8 mouse cellular contexts compared by ENCODE assay signal in the genomic region with DNA sequence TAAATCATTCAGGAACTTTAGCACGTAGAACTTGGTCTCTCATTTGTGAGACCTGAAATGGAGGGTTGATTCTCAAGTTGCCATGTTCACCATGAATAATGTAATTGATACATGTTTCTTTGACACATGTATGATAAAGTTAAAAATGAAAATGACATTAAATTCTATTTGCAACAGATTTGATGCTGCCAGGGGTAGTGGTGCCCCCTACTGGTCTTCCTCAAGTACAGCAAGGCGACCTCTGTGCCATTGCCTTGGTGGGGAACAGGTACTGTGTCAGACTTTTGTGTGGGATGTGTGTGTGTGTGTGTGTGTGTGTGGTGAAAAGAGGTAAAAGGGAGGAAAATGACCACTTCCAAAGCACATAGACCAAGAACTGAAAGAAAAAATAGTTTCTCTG. TPM values are rescaled to one million over a fixed set of nuclear protein-coding genes. Genes with fewer than 3 reads are reported as not detected.
DNase-seq lines count a peak whose midpoint lies in the region; ATAC-seq and TF ChIP-seq lines count a peak whose summit lies in the region.

No protein-coding gene starts in this region.

- no peak overlapping the region for H3K4me3 ChIP-seq in intestine, postnatal 0 days (ENCODE audit: low read depth, low read length)
- H3K4me3 ChIP-seq in intestine, embryonic 16.5 days (ENCODE audit: low read length) = no peak overlapping the region
- H3K4me3 ChIP-seq in CH12.LX (replicated peaks in 1 of 3; ENCODE audit: low read depth in 2 of 3, low read length in 2 of 3, poor library complexity in 1 of 3) = no peak overlapping the region
- H3K4me3 ChIP-seq in cortical plate, adult 2 months (ENCODE audit: insufficient read depth, low read length) = no peak overlapping the region
- no peak overlapping the region for H3K4me3 ChIP-seq in lung, embryonic 14.5 days (ENCODE audit: low read depth, low read length)
- no peak overlapping the region for H3K4me3 ChIP-seq in thymus, adult 2 months (ENCODE audit: control insufficient read depth, insufficient read depth, low read length)
- H3K4me3 ChIP-seq in forebrain, embryonic 13.5 days = no peak overlapping the region

- H3K9ac ChIP-seq in intestine, postnatal 0 days (ENCODE audit: low read depth, low read length) = no peak overlapping the region
- H3K9ac ChIP-seq in intestine, embryonic 16.5 days (ENCODE audit: low read depth, low read length) = no peak overlapping the region
- H3K9ac ChIP-seq in CH12.LX (ENCODE audit: insufficient read depth, low read depth) = no peak overlapping the region
- no peak overlapping the region for H3K9ac ChIP-seq in lung, embryonic 14.5 days
- H3K9ac ChIP-seq in forebrain, embryonic 13.5 days = no peak overlapping the region

- no peak overlapping the region for H3K27ac ChIP-seq in intestine, postnatal 0 days (ENCODE audit: low read depth, low read length)
- H3K27ac ChIP-seq in intestine, embryonic 16.5 days (ENCODE audit: low read length) = no peak overlapping the region
- H3K27ac ChIP-seq in CH12.LX (ENCODE audit: insufficient read depth, low read depth) = no peak overlapping the region
- H3K27ac ChIP-seq in cortical plate, adult 2 months (ENCODE audit: insufficient read depth, low read length) = no peak overlapping the region
- H3K27ac ChIP-seq in lung, embryonic 14.5 days (ENCODE audit: low read depth) = no peak overlapping the region
- no peak overlapping the region for H3K27ac ChIP-seq in thymus, adult 2 months (ENCODE audit: control insufficient read depth, insufficient read depth, low read length)
- no peak overlapping the region for H3K27ac ChIP-seq in forebrain, embryonic 13.5 days

- H3K4me1 ChIP-seq in intestine, postnatal 0 days (replicated peaks; ENCODE audit: control insufficient read depth, insufficient read depth, low read length) = 0 out of 2 replicates have a peak, but pooled peaks cover 3% of the 10 kb centered on the region
- peaks cover 6% of the 10 kb centered on the region; the same call in 1 of the 2 replicates for H3K4me1 ChIP-seq in intestine, embryonic 16.5 days (ENCODE audit: control insufficient read depth, insufficient read depth, low read length)
- peaks cover 0 to 22% of the 10 kb centered on the region in 2 experiments; a peak in 2 of 4 replicates for H3K4me1 ChIP-seq in CH12.LX (ENCODE audit: control insufficient read depth in 1 of 2, insufficient read depth in 2 of 2)
- no peaks in the 10 kb centered on the region for H3K4me1 ChIP-seq in cortical plate, adult 2 months (ENCODE audit: control insufficient read depth, insufficient read depth, low read length)
- peaks cover 6% of the 10 kb centered on the region; the same call in 1 of the 2 replicates for H3K4me1 ChIP-seq in lung, embryonic 14.5 days (ENCODE audit: insufficient read depth)
- peaks cover 2% of the 10 kb centered on the region for H3K4me1 ChIP-seq in thymus, adult 2 months (replicated peaks; ENCODE audit: control insufficient read depth, insufficient read depth, low read length)
- H3K4me1 ChIP-seq in forebrain, embryonic 13.5 days = peaks cover 12% of the 10 kb centered on the region

- no peaks in the 10 kb centered on the region for H3K9me3 ChIP-seq in intestine, postnatal 0 days (ENCODE audit: control insufficient read depth)
- no peaks in the 10 kb centered on the region for H3K9me3 ChIP-seq in intestine, embryonic 16.5 days (ENCODE audit: control insufficient read depth, low read length)
- H3K9me3 ChIP-seq in CH12.LX (replicated peaks; ENCODE audit: low read length) = no peaks in the 10 kb centered on the region
- H3K9me3 ChIP-seq in lung, embryonic 14.5 days (ENCODE audit: low read depth, low read length) = no peaks in the 10 kb centered on the region
- H3K9me3 ChIP-seq in forebrain, embryonic 13.5 days (replicated peaks) = no peaks in the 10 kb centered on the region

- H3K4me2 ChIP-seq in intestine, postnatal 0 days (replicated peaks; ENCODE audit: low read depth) = no peak overlapping the region
- H3K4me2 ChIP-seq in intestine, embryonic 16.5 days (ENCODE audit: low read depth, low read length) = no peak overlapping the region
- H3K4me2 ChIP-seq in CH12.LX (ENCODE audit: insufficient read depth, low read depth, poor library complexity, severe bottlenecking) = no peak overlapping the region
- H3K4me2 ChIP-seq in lung, embryonic 14.5 days = no peak overlapping the region
- no peak overlapping the region for H3K4me2 ChIP-seq in forebrain, embryonic 13.5 days

- dilution Hi-C loops in CH12.LX (cut with MboI; ENCODE audit: extremely low pct_ligation_motif_present, extremely low pct_unique_long_range_greater_than_20kb, low sequenced_read_pairs) = no loop called here

- H3K27me3 ChIP-seq in intestine, postnatal 0 days (replicated peaks; ENCODE audit: control insufficient read depth, insufficient read depth, low read length) = no peaks in the 10 kb centered on the region
- no peaks in the 10 kb centered on the region for H3K27me3 ChIP-seq in intestine, embryonic 16.5 days (replicated peaks; ENCODE audit: control insufficient read depth, insufficient read depth, low read length)
- no peaks in the 10 kb centered on the region for H3K27me3 ChIP-seq in CH12.LX (replicated peaks)
- H3K27me3 ChIP-seq in lung, embryonic 14.5 days (ENCODE audit: insufficient read depth, low read length) = no peaks in the 10 kb centered on the region
- no peaks in the 10 kb centered on the region for H3K27me3 ChIP-seq in thymus, adult 2 months (ENCODE audit: control insufficient read depth, insufficient read depth, low read length)
- peaks cover 2% of the 10 kb centered on the region; the same call in 1 of the 2 replicates for H3K27me3 ChIP-seq in forebrain, embryonic 13.5 days

- H3K36me3 ChIP-seq in intestine, postnatal 0 days (ENCODE audit: control insufficient read depth, insufficient read depth) = peaks cover 13% of the 10 kb centered on the region
- peaks cover 3% of the 10 kb centered on the region; the same call in 1 of the 2 replicates for H3K36me3 ChIP-seq in intestine, embryonic 16.5 days (ENCODE audit: control insufficient read depth, insufficient read depth, low read length)
- peaks cover 22 to 30% of the 10 kb centered on the region in 2 experiments for H3K36me3 ChIP-seq in CH12.LX (replicated peaks in 1 of 2; ENCODE audit: control insufficient read depth in 1 of 2, insufficient read depth in 1 of 2, low read length in 1 of 2)
- H3K36me3 ChIP-seq in lung, embryonic 14.5 days (ENCODE audit: insufficient read depth) = peaks cover 24% of the 10 kb centered on the region
- H3K36me3 ChIP-seq in thymus, adult 2 months (ENCODE audit: control insufficient read depth, insufficient read depth, low read length) = peaks cover 8% of the 10 kb centered on the region; the same call in 1 of the 2 replicates
- peaks cover 23% of the 10 kb centered on the region for H3K36me3 ChIP-seq in forebrain, embryonic 13.5 days (ENCODE audit: poor library complexity, severe bottlenecking)

- in situ Hi-C loops in CH12.LX (cut with MboI; ENCODE audit: low pct_ligation_motif_present, low pct_unique_long_range_greater_than_20kb, low sequenced_read_pairs) = no loop called here

- TF ChIP-seq RAD21 in CH12.LX (IDR thresholded peaks at IDR 0.05; ENCODE audit: low read depth, low read length) = peak; percentile 86

- peak; percentile 68 for DNase-seq in A20 (ENCODE audit: low read depth, low spot score)
- DNase-seq in CH12.LX (ENCODE audit: extremely low read depth) = peak; percentile 55
- peak; percentile 74 for DNase-seq in lung, embryonic 14.5 days
- DNase-seq in thymus, adult 2 months = peak; percentile 53

- TF ChIP-seq CTCF in intestine, postnatal 0 days (IDR thresholded peaks at IDR 0.05; ENCODE audit: low read depth) = peak; percentile 93
- TF ChIP-seq CTCF in CH12.LX (conservative IDR thresholded peaks at IDR 0.05 in 1 of 2, IDR thresholded peaks at IDR 0.05 in 1 of 2; ENCODE audit: low read depth in 2 of 2, low read length in 2 of 2) = peak; percentile 93 to 95
- TF ChIP-seq CTCF in cortical plate, adult 2 months (IDR thresholded peaks at IDR 0.05; ENCODE audit: extremely low read depth, insufficient read depth, low read length) = peak; percentile 87
- TF ChIP-seq CTCF in lung, embryonic 14.5 days (IDR thresholded peaks at IDR 0.05; ENCODE audit: low read depth) = peak; percentile 88
- peak; percentile 20; the same call in 1 of the 2 replicates for TF ChIP-seq CTCF in thymus, adult 2 months (IDR thresholded peaks at IDR 0.05; ENCODE audit: borderline replicate concordance, control insufficient read depth, extremely low read depth, insufficient read depth, low read length, poor library complexity)

- no peak for TF ChIP-seq EP300 in CH12.LX (IDR thresholded peaks at IDR 0.05; ENCODE audit: low read length)

- 52% methylated on average over 2 of the region's 2 CpGs for WGBS in intestine, postnatal 0 days
- WGBS in intestine, embryonic 16.5 days = 58% methylated on average over 2 of the region's 2 CpGs
- WGBS in lung, embryonic 14.5 days = 40% methylated on average over 2 of the region's 2 CpGs
- 51% methylated on average over 2 of the region's 2 CpGs for WGBS in thymus, adult 2 months
- WGBS in forebrain, embryonic 13.5 days = 54% methylated on average over 2 of the region's 2 CpGs

- no peak for ATAC-seq in intestine, postnatal 0 days
- no peak for ATAC-seq in intestine, embryonic 16.5 days
- no peak for ATAC-seq in lung, embryonic 14.5 days (ENCODE audit: insufficient read depth)
- ATAC-seq in forebrain, embryonic 13.5 days = no peak

- no peak for TF ChIP-seq POLR2A in CH12.LX (IDR thresholded peaks at IDR 0.05; ENCODE audit: low read depth, low read length)
- no peak for TF ChIP-seq POLR2A in cortical plate, adult 2 months (IDR thresholded peaks at IDR 0.05; ENCODE audit: extremely low read depth, insufficient read depth, low read length)
- no peak for TF ChIP-seq POLR2A in thymus, adult 2 months (IDR thresholded peaks at IDR 0.05; ENCODE audit: control insufficient read depth, extremely low read depth, insufficient read depth, low read length, poor library complexity)

- peaks cover 20% of the 10 kb centered on the region for H3K79me2 ChIP-seq in CH12.LX (replicated peaks; ENCODE audit: control insufficient read depth, extremely low read depth, insufficient read depth, poor library complexity, severe bottlenecking)

RNA-seq across cellular contexts. Expression of gene Eif2d, which starts 2.5 kb away (rescaled TPM):
- polyA plus RNA-seq in intestine, postnatal 0 days (2015; fragmentation: Nextera tagmentation; extraction: Ambion mirVana) = 26.4 and 27.1 TPM in 2 replicates
- 53.8 and 58.0 TPM in 2 replicates for polyA plus RNA-seq in intestine, embryonic 16.5 days (2015; fragmentation: Nextera tagmentation; extraction: Ambion mirVana)
- total RNA-seq in CH12.LX (2012; rRNA removed) (48.8 and 53.0 TPM in 2 replicates), CH12.LX (2014; rRNA removed) (41.0 and 46.9 TPM in 2 replicates)
- polyA plus RNA-seq in CH12.LX (2012; ENCODE audit: insufficient read length, low read depth) = 57.2 and 64.3 TPM in 2 replicates
- 57.8 and 58.0 TPM in 2 replicates for polyA plus RNA-seq in cortical plate, adult 2 months (2012; rRNA removed)
- 58.0 and 63.5 TPM in 2 replicates for polyA plus RNA-seq in lung, embryonic 14.5 days (2014; fragmentation: Nextera tagmentation; extraction: Ambion mirVana)
- 41.3 and 41.9 TPM in 2 replicates for polyA plus RNA-seq in thymus, adult 2 months (2012; rRNA removed)
- 55.0 and 60.6 TPM in 2 replicates for polyA plus RNA-seq in forebrain, embryonic 13.5 days (2015; fragmentation: Nextera tagmentation; extraction: Ambion mirVana)

RNA-seq across cellular contexts. Expression of gene Dyrk3, which starts 17.3 kb away (rescaled TPM):
- polyA plus RNA-seq in intestine, postnatal 0 days (2015; fragmentation: Nextera tagmentation; extraction: Ambion mirVana) = 0.54 and 0.80 TPM in 2 replicates
- 2.3 and 2.4 TPM in 2 replicates for polyA plus RNA-seq in intestine, embryonic 16.5 days (2015; fragmentation: Nextera tagmentation; extraction: Ambion mirVana)
- total RNA-seq in CH12.LX (2012; rRNA removed) (6.4 and 6.7 TPM in 2 replicates), CH12.LX (2014; rRNA removed) (9.8 and 10.1 TPM in 2 replicates)
- polyA plus RNA-seq in CH12.LX (2012; ENCODE audit: insufficient read length, low read depth) = 8.2 and 8.3 TPM in 2 replicates
- polyA plus RNA-seq in cortical plate, adult 2 months (2012; rRNA removed) = 6.2 and 7.1 TPM in 2 replicates
- polyA plus RNA-seq in lung, embryonic 14.5 days (2014; fragmentation: Nextera tagmentation; extraction: Ambion mirVana) = 3.9 and 4.3 TPM in 2 replicates
- polyA plus RNA-seq in thymus, adult 2 months (2012; rRNA removed) = 0.78 and 0.98 TPM in 2 replicates
- polyA plus RNA-seq in forebrain, embryonic 13.5 days (2015; fragmentation: Nextera tagmentation; extraction: Ambion mirVana) = 16.7 and 18.9 TPM in 2 replicates

RNA-seq across cellular contexts. Expression of gene Mapkapk2, which starts 57.8 kb away (rescaled TPM):
- 34.9 and 35.9 TPM in 2 replicates for polyA plus RNA-seq in intestine, postnatal 0 days (2015; fragmentation: Nextera tagmentation; extraction: Ambion mirVana)
- polyA plus RNA-seq in intestine, embryonic 16.5 days (2015; fragmentation: Nextera tagmentation; extraction: Ambion mirVana) = 13.1 and 23.5 TPM in 2 replicates
- total RNA-seq in CH12.LX (2012; rRNA removed) (54.2 and 55.0 TPM in 2 replicates), CH12.LX (2014; rRNA removed) (58.6 and 62.9 TPM in 2 replicates)
- 63.5 and 68.6 TPM in 2 replicates for polyA plus RNA-seq in CH12.LX (2012; ENCODE audit: insufficient read length, low read depth)
- 24.5 and 26.4 TPM in 2 replicates for polyA plus RNA-seq in cortical plate, adult 2 months (2012; rRNA removed)
- polyA plus RNA-seq in lung, embryonic 14.5 days (2014; fragmentation: Nextera tagmentation; extraction: Ambion mirVana) = 63.6 and 72.3 TPM in 2 replicates
- polyA plus RNA-seq in thymus, adult 2 months (2012; rRNA removed) = 67.2 and 69.6 TPM in 2 replicates
- polyA plus RNA-seq in forebrain, embryonic 13.5 days (2015; fragmentation: Nextera tagmentation; extraction: Ambion mirVana) = 28.4 and 30.5 TPM in 2 replicates

Comparison
In these comparisons a context has a peak if more than half of its experiments do, and no peak if none do; other contexts are left out.
1. CTCF ChIP-seq: peak in every context shown above with its lines; median percentile 94 in CH12.LX; 93 in intestine, postnatal 0 days; 88 in lung, embryonic 14.5 days; 87 in cortical plate, adult 2 months; 20 in thymus, adult 2 months.